Mouse (Mus musculus) kidney, adult 2 months (tissue): ENCODE measurements around the gene Hist1h2bj. TPM values are rescaled to one million over a fixed set of nuclear protein-coding genes. Genes with fewer than 3 reads are reported as not detected.

Source experiments
- DNase-seq: peaks from one replicate; pipeline ENCODE4 v3.0.0; 2021
- H3K27ac ChIP-seq: fragments of 200-500 bp; 2 replicates; pipeline ENCODE4 v1.5.1; 2012; ENCODE audit warnings: low read depth, low read length, control low read depth, inconsistent platforms; ENCODE audit not compliant: insufficient read depth
- H3K27me3 ChIP-seq: fragments of 200-500 bp; replicated peaks from 2 replicates; pipeline ENCODE4 v1.6.1; 2012; ENCODE audit warnings: mild to moderate bottlenecking, moderate library complexity, low read length, inconsistent platforms; ENCODE audit not compliant: control insufficient read depth, insufficient read depth
- H3K36me3 ChIP-seq: fragments of 200-500 bp; 2 replicates; pipeline ENCODE4 v1.6.1; 2012; ENCODE audit warnings: mild to moderate bottlenecking, moderate library complexity, low read length, inconsistent platforms; ENCODE audit not compliant: control insufficient read depth, insufficient read depth
- H3K4me1 ChIP-seq: fragments of 200-500 bp; 2 replicates; pipeline ENCODE4 v1.6.1; 2011; ENCODE audit warnings: low read length; ENCODE audit not compliant: control insufficient read depth, insufficient read depth
- H3K4me3 ChIP-seq: fragments of 200-500 bp; 2 replicates; pipeline ENCODE4 v1.5.1; 2011; ENCODE audit warnings: mild to moderate bottlenecking, low read depth, low read length, control low read depth; ENCODE audit not compliant: insufficient read depth
- CTCF ChIP-seq: fragments of 200-500 bp; conservative IDR thresholded peaks from 2 replicates; pipeline ENCODE4 v1.5.1; 2011; ENCODE audit warnings: low read depth, mild to moderate bottlenecking, control low read depth, low read length, moderate library complexity, mixed read lengths; ENCODE audit not compliant: insufficient read depth, insufficient read length
- POLR2A ChIP-seq: fragments of 200-500 bp; IDR thresholded peaks from one replicate; pipeline ENCODE4 v1.6.1; 2011; ENCODE audit warnings: low read depth, low read length, control low read depth
- WGBS: fragments of 180-500 bp; shearing (Covaris S2); methylation state at CpG from one replicate; pipeline ENCODE4 v1.1.7; 2018; 5-methylcytosine and 5-hydroxymethylcytosine counted together
- polyA plus RNA-seq: library from polyadenylated mRNA; depleted of rRNA; stranded (reverse); fragments of >200 nt; gene quantifications from 2 replicates; pipeline ENCODE4 v1.2.3, GENCODE M21; 2012

Gene Hist1h2bj
- polyA plus RNA-seq, 1 experiment = 0.92 TPM

DNA sequence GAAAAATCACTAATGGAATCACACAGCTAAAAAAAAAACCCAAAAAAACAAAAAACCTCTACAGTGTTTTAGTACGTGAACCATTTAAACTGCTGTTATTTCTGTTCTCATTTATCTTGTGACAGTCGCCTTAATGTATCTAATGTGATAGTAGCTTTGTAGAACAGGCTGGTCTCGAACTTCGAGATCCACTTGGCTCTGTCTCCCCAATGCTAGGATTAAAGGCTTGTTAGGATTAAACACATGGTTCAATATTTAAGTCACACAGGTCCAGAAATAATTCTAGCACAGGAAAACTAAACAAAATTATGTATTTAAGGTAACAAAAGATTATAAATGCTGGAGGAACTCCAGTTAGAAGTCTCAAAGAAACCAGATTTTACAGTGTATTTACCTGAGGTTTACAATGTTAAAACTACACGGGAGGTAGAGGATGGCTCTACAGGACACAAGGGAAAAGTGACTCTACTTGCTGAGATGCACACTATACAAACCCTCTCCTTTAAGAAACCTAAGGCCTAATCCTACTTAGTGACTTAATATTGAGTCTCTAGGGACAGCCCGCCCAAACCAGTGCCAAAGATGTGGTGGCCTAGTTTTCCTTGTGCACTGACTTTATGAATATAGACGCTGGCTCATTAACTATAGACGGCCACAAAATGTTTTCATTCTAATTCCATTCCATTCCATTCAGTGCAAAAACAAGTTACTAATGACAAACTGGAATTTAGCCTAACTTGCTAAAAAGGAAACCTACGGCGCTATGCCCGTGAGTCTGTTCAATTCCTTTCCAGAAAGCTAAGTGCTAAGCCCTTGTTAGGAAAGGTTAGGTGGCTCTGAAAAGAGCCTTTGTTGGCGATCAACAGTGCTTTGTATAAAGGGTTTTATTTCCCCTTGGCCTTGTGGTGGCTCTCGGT is 1.1 kb upstream of the Hist1h2bj start:
- Histone ChIP-seq H3K36me3 (no peaks in the 10 kb centered on the region), H3K27ac (peak overlapping the region; percentile 16; the same call in 1 of the 2 replicates), H3K27me3 (no peaks in the 10 kb centered on the region), H3K4me1 (peaks cover 10% of the 10 kb centered on the region; the same call in 1 of the 2 replicates), H3K4me3 (peak overlapping the region; percentile 28)
- no peak for TF ChIP-seq CTCF
- no peak for TF ChIP-seq POLR2A
- 8% methylated on average over 13 of the region's 13 CpGs for WGBS
- DNase-seq = no peak

DNA sequence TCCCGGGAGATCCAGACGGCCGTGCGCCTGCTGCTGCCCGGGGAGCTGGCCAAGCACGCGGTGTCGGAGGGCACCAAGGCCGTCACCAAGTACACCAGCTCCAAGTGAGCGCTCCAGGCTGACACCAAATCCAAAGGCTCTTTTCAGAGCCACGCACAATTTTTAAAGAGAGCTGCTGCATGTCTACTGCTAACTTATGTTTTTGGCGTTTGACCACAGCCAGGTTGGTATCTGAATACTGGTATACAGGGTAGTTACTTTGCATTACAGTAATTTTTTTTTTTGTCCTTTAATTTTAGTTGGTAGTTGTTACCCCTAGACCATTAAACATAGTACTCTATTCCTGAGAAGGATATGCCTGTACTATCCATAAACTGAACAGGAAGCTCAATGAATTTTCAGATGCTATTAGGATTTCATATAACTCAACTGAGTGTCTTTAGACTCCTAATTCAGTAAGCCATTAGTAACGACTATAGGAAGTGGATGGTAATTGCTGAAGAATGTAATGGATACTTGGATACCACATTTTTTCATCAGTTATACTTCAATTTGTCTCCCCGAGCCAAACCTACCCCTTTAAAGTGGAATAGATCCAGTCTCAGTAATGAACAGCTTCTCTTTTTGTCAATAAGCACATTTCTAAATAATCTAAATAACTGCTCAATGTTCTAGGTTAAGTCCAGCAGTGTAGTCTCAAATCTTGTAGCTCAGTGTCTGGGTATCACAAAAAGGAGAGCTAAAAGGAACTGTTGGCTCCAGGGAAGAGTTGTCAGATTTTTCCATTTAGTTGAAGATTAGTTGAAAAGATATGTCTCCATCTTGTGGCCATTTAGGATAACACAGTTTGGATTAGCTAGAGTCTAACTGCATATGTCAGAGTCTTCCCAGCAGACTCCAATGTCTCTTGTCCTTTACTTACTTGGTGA is 753 bp downstream of the Hist1h2bj start:
- Histone ChIP-seq H3K4me3 (peak overlapping the region; percentile 45), H3K27me3 (no peaks in the 10 kb centered on the region), H3K36me3 (no peaks in the 10 kb centered on the region), H3K27ac (no peak overlapping the region), H3K4me1 (peaks cover 10% of the 10 kb centered on the region; the same call in 1 of the 2 replicates)
- 4% methylated on average over 13 of the region's 14 CpGs for WGBS
- DNase-seq = peak; percentile 74
- TF ChIP-seq POLR2A = no peak
- 0 out of 2 replicates have a peak, but pooled peaks have one; percentile 12 for TF ChIP-seq CTCF

DNA sequence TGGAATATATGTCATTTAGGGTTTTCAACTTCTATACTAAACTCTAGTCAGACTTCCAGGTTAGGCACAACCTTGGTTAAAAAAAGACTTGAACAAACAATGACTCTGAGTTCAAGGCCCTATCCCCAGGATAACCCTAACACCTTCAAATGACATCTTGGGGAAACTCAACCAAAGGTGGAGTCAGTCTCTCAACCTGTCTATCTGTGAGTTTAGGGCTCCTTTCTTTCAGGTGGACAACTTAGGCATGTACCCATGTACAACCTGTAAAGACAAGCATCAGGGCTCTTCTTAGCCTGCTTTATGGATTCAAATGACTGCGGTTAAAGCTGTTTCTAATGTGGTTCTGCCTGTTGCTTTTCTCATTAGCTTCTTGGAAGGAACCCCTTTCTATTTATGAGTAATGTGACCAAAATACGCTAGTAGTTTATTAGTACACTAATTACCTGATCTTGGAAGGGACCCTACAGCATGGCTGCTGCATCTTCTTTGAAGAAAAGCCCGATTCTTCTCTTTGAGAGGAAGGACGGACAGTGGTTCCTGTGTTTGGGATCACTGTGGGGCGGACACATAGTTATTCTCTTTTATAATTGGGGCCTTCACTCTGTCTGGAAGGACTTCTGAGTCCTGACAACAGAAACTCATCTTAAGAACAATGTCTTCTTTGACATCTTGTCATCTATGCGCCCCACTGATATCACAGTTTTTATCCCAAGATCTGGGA is 1.6 kb downstream of the Hist1h2bj start:
- Histone ChIP-seq H3K27me3 (no peaks in the 10 kb centered on the region), H3K27ac (no peak overlapping the region), H3K4me1 (peaks cover 10% of the 10 kb centered on the region; the same call in 1 of the 2 replicates), H3K4me3 (no peak overlapping the region), H3K36me3 (no peaks in the 10 kb centered on the region)
- no peak for DNase-seq
- WGBS = 92% methylated on average over 6 of the region's 6 CpGs
- TF ChIP-seq POLR2A = no peak
- no peak for TF ChIP-seq CTCF

DNA sequence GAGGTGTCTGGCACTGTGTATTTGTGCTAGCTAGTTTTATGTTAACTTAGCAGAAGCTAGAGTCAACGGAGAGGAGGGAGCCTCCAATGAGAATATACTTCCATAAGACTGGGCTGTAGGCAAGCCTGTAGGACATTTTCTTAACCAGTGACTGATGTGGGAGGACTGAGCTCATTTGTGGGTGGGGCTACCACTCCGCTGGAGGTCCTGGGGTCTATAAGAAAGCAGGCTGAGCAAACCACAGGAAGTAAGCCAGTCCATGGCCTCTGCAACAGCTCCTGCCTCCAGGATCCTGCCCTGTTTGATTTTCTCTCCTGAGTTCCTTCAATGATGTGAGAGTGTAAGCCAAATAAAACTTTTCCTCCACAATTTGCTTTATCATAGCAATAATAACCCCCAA is 2.3 kb downstream of the Hist1h2bj start:
- H3K36me3 ChIP-seq = no peaks in the 10 kb centered on the region
- H3K27me3 ChIP-seq = no peaks in the 10 kb centered on the region
- H3K4me3 ChIP-seq = no peak overlapping the region
- H3K4me1 ChIP-seq = peaks cover 9% of the 10 kb centered on the region; the same call in 1 of the 2 replicates
- no peak for DNase-seq
- 63% methylated on average over 2 of the region's 2 CpGs for WGBS
- TF ChIP-seq POLR2A (no peak), CTCF (no peak)
- H3K27ac ChIP-seq = no peak overlapping the region

DNA sequence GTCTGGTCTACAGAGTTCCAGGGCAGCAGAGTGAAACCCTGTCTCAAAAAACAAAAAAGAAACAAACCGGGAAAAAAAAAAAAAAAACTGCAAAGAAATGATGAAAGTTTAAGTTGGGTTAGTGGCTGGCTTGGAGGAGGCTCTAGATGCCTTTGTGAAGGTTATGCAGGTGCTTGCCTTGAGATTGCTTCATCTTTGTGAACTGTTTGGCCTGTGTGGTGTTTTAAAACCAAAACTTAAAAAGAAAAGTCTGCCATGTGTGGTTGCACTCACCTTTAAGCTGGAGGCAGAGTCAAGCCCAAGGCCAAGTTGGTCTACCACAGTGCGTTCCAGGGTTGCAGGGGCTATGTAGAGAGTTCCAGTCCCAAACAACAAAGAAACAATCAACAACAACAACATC is 6.0 kb downstream of the Hist1h2bj start:
- H3K4me3 ChIP-seq = no peak overlapping the region
- TF ChIP-seq POLR2A = no peak
- no peak for TF ChIP-seq CTCF
- H3K27me3 ChIP-seq = no peaks in the 10 kb centered on the region; the same call in 1 of the 2 replicates
- WGBS = 90% methylated on average over 2 of the region's 2 CpGs
- DNase-seq = no peak
- H3K4me1 ChIP-seq = no peaks in the 10 kb centered on the region; the same call in 1 of the 2 replicates
- H3K36me3 ChIP-seq = no peaks in the 10 kb centered on the region
- H3K27ac ChIP-seq = no peak overlapping the region

DNA sequence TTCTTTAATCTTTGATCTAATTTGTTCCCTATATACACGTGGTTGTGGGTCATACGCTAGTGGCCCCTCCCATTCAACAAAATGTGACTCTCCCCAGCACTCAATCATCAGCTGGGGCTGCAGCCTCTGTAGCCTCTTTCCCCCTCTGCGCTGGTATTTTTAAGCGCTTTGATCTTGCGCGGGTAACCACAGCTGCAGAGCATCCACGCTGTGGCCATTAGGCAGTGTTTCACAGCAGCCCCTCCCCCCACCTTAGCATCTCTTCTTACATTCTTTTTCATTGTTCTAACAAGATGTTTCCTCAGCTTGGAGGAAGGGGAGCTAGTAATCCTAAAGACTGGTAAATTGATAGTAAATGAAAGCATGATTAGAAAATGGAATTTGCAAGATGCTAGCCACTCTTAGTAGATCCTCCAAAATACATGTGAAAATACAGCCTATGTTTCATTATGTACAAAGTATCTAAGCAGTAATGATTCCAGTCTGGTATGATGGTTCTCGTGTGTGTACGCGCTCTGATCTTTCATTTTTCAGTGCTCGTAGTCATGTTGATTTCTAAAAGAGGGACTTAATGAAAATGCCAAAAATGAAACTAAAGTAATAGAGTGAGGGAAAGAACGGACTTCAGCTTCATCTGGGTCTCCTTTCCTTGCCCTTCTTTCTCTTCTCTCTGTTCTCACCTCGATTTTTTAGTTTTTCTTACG is 6.9 kb downstream of the Hist1h2bj start:
- 4% methylated on average over 14 of the region's 14 CpGs for WGBS
- H3K4me3 ChIP-seq = 0 out of 2 replicates have a peak overlapping the region, but pooled peaks have one; percentile 11
- no peaks in the 10 kb centered on the region; the same call in 1 of the 2 replicates for H3K27me3 ChIP-seq
- no peaks in the 10 kb centered on the region for H3K4me1 ChIP-seq
- no peak overlapping the region for H3K27ac ChIP-seq
- no peak for TF ChIP-seq POLR2A
- no peak for TF ChIP-seq CTCF
- no peaks in the 10 kb centered on the region for H3K36me3 ChIP-seq
- DNase-seq = no peak
